Mouse (Mus musculus) embryo, embryonic 9.5 days (tissue): ENCODE measurements around the gene Acp5.

Experiments used
- DNase-seq: peaks from one replicate; pipeline ENCODE4 v3.0.0-alpha.2; 2017; ENCODE audit errors: extremely low spot score

The Acp5 gene

DNA sequence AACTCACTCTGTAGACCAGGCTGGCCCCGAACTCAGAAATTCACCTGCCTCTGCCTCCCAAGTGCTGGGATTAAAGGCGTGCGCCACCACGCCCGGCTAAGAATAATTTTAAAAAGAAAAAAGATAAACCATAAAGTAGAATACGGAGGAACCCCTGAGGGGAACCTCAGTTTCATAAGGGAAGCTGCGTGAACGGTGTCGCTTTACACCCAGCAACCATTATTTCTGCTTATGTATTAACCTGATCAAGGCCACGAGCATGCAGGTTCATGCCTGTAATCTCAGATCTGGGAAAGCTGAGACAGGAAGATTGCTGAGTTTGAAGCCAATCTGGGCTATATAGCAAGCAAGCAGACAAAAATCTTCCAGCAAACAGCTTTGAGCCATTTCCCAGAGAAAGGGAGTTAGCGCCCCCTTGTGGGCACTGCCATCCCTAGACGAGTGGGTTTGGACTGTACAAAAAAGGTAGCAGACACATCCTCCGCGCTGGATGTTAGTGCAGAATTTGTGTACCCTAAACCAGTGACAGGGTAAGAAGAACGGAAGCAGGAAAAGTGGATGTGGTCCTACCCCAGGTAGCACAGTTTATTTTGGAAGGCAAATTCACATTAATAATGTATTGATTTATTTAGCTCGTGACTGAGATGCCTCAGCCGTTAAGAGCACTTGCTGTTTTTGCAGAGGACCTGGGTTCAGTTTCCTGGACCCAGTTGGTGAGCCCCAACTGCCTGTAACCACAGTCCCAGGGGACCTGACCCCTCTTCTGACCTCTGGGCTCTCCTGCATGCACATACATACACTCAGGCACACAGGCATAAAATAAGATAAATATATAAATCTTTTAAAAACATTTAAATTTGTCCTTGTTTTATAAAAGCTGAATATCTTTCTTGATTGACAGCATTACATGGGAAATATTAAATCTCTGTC lies 7.9 kb upstream of the Acp5 start:
- DNase-seq, result peak; percentile 78

DNA sequence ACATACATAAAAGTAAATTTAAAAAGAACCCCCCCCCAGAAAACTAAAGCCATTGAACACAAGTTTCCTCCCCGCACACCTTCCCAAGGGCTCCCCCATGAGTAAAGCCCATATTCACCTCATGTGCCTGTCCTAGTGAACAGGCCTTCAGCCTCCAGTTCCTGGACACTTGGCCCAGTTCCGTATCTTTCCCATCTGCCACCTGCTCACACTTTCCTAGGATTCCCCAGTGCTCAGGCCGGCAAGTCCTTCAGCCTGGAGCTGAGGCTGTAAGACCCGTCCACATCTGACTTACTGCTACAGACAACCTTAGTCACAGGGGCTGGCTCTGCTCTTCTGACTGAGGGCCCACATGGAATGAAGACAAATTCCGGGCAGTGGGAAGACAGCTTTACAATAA lies 4.2 kb upstream of the Acp5 start:
- DNase-seq, result no peak

GRCm38 (mm10) chr9:22138480-22138879 lies 3.0 kb upstream of the Acp5 start:
- DNase-seq, result peak; percentile 24

DNA sequence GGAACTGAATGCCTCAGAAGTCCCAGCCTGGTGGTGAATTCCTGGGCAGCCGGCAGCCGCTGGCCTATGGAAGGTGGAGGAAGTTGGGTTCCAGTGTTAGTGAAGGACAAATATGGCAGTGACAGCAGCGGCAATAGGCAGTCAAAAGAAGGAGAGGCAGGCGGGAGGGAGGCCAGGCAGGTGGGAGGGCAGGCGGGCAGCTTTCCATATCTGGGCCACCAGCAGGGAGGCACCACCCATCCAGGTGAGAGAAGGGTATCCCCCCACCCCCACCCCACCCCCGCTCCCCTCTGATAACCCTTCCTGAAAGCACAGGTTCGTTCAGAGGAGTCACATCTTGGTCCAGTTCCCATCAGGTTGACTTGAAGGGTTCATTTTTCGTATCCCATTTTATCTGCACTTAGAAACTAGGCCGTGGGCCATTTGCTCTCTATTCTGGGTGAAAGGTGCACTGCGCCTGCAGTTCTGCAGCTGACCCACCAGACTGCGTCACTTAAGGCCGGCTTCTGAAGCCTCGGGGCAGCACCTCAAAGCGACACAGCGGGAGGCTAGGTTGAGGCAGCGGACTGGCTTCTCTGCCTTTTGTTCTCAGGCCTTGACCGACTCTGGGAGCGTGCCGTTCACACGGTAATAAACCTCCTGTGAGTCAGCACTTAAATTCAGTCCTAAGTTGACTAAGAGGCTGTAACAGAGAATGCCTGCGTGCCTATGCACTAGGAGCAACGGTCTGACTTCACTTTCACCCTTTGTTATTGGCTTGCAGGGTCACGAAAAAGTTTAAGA lies 1.4 kb upstream of the Acp5 start:
- peak; percentile 38 for DNase-seq

- no peak for DNase-seq
Observed at GRCm38 (mm10) chr9:22134988-22135643, 395 bp downstream of the Acp5 start.

DNA sequence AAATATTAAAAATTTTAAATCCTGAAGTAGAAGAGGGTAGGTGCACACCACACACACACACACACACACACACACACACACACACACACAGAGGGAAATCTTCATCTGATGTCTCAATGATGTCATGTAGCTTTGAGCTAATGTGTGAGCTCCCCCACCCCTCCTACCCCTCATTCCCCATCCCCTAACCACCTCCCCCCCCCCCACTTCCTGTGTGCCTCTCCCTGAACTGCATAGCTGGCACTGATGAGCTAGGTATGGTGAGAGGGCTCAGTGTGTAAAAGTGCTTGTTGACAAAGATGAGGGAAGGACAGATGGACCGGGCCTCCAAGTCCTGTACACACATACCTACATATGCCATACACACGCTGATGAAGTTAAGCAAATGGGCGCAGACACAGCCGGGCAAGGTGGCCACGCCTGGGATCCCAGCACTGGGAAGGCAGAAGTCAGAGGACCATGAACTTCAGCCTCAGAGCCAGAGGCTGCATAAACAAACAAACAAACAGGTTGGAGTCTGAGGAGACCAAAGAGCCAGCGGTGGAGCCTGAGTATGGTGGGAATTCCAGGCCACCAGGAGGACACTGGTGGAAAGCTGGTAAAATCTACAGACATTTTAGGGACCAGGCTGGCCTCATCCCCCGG lies 1.1 kb downstream of the Acp5 start:
- no peak for DNase-seq

DNA sequence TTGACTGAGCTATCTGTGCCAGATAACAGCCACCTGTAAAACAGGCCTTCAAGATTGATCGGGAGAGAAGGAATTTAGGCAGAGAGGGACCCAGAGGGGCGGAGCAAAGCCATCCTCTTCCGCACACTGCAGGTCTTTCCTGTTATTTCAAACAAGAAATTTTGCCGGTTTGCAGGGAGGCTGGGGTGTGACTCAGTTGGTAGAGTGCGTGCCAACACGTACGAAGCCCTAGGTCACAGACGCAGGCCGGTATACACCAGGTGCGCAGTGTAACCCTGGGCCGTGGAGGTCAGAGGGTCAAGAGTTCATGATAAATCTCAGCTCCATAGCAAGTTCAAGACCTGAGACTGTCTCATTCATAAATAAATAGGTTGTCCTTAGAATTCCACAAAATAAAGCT lies 3.3 kb downstream of the Acp5 start:
- DNase-seq, result no peak

DNA sequence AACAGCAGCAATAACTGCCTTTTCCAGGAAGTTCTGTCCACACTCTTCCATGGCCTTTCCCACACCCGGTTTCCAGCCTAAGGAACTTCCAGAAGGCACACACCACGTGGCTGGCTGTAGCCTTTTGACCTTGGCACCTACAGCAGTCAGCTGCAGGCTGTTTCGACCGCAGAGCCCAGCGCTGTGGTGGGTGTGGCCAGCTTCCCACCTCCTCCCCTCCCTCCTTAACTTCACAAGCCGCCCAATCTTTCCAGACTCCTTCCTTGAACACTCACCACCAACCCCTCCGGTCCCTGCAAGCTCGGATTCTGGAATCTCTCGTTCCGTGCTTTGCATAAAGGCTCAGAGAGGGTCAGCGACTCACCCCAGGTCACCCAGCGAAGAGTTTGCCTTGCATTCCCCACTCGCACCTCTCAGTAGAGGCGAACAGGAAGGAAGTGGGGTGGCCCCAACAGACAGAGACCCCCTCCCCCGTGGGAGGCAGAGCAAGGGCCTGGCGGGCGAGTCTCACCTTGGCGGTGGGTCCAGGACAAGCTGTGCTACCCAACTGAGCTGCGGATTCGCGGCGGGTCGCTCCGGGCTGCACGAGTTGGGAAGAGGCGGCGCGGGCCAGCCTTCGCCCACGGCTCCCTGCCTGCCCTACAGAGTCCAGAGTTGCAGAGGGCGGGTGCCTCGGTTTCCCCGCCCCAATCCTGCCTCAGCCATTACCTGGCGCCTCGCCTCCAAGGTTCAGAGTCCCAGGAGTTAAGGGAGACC lies 4.1 kb downstream of the Acp5 start:
- DNase-seq, result peak; percentile 52

- DNase-seq, result no peak
Observed at GRCm38 (mm10) chr9:22125246-22126027, 10.1 kb downstream of the Acp5 start.

GRCm38 (mm10) chr9:22124169-22124568 lies 11.3 kb downstream of the Acp5 start:
- DNase-seq, result no peak

DNA sequence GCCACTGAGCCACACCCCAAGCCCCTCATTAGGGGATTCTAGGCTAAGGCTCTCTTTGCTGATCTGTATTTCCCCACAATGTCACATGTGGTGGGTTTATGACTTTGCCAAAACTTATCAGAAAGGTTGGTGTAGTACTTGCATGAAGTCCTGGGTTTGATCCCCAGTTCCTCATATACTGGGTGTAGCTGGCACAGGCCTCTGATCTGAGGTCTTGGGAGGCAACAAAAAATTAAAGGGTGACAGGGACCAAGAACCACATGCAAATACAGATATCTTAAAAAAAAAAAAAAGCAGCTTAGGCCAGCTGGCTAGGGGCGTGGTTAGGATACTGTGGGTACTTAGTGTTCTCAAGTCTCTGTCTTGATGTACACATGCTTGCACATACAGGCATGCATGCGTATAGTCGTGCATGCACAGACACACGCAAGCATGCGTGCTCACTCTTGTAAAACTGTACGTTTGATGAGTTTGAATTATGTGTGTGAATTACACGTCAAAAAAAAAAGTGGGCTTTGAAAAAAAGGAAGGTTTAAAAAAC lies 12.4 kb downstream of the Acp5 start:
- no peak for DNase-seq

DNA sequence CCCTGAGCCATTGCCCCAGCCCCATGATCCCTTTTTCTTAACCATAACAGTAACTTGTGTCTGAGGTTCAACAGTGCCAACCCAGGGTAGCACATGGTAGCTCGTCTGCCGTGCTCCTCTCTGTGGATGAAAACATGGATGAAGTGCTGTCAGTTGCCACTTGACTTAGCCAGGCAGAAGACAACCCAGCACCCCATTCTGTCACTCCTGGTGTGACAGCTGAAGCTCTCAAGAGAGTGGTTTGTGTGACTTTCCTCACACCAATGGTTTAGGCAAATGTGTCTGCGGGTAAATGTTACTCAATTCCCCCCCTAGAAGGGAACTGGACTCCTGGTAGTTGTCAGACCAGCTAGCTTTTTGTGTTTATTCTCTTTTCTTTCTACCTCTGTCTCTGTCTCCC lies 13.5 kb downstream of the Acp5 start:
- no peak for DNase-seq

DNA sequence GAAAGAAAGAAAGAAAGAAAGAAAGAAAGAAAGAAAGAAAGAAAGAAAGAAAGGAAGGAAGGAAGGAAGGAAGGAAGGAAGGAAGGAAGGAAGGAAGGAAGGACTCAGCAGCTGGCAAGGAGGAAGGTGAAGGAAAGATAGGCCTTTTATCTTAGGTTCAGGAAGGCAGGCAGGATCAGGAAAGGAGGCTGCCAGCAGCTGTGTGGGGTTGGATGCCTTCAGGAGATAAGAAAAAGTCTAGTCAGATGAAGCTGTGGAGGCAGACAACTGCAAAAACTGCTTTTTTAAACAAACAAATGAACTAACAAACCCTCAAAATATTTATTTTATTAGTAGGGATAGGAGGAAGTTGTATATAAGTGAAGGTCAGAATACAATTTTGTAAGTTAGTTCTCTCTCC lies 14.0 kb downstream of the Acp5 start:
- no peak for DNase-seq

DNA sequence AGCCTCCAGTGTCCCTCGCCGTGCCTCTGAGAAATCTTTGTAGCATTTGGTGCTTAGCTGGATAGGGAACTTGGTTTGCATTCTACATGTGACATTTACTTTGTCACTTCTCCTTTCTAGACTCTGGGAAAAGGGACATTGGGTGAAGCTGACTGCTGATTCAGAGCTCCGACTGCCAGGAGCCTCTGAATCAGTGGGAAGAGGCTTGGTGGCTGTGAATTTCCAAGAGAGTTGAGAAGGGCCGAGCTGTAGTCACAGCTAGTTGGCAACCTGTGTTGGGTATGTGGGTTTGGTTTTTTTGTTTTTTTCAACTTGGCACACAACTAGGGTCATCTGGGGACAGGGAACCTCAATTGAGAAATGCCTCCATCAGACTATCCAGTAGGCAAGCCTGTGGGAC lies 16.0 kb downstream of the Acp5 start:
- DNase-seq, result no peak

- no peak for DNase-seq
Observed at GRCm38 (mm10) chr9:22117754-22118456, 17.6 kb downstream of the Acp5 start.

DNA sequence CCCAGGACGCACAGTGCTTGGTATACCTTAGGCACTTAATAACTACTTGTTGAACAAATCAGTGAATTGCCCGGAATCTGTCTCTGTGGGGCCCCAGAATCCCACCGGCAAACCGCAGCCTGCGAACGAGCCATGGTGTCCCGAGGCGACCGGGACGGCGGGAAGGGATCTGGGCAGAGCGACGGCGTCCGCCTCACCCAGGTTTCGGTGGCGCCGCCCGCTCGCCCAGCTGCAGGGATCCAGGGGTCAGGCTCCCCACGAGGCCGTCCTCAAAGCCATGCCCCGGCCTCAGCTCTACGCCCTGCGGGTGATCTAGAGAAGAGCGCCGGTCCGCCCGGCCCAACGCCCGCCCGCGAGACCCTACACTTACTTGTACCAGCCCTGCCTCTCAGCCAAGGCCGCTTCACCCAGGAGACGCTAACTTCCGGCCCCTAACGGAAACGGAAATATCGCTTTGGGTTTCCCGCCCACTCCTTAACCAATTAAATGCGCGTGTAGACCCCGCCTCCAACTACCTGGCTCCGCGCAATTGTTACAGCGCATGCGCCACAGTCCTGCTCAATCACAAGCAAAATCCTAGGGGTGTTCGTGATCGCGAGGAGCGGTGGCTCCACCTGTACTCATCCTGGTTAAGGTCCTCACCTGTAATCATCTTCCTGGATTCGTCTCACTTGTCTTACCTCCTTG lies 18.6 kb downstream of the Acp5 start, which contains the start of gene Elof1:
Gene Elof1 (minus strand): TSS at position 433 of the 687 bp plus-strand sequence.
- peak; percentile 91 for DNase-seq

DNA sequence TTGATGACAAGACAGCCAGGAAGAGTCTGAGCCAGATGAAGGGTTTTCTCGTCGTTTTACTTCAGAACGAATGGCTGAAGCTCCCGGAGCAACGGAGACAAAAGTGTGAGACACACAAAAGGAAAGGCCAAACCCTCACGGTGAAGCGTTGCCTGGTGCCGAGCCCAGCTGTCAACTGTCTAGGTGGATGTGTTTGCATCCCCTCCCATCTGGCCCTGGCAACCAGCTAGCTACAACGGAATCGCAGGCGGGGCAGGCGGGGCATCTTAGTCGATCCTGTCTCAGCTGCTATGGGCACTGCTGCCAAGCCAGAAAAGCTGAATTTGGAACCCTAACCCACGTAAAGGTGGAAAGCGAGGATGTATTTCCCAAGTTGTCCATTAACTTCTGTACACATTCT lies 19.4 kb downstream of the Acp5 start:
- no peak for DNase-seq

- DNase-seq, result no peak
Observed at GRCm38 (mm10) chr9:22115635-22116034, 19.9 kb downstream of the Acp5 start.

- DNase-seq, result no peak
Observed at GRCm38 (mm10) chr9:22108194-22108593, 27.3 kb downstream of the Acp5 start.
